ENCODE assay signal across 9 mouse cellular contexts in the genomic region with DNA sequence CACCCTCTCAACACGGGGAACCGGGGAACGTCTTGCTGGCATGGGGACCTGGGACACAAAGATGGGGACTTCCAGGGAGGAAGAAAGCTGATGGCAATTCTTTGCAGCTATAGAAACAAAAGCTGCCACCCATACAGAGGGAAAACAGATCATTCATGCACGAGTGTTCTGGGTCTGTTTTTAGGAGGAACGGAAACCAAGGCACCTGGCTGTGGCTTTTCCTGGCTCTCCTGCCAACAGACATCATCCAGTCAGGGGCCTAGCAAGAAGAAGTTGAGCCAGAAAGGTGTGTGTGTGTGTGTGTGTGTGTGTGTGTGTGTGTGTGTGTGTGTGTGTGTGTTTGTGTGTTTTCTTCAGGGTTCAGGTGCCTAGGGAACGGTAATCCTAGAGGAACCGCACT. TPM values are rescaled to one million over a fixed set of nuclear protein-coding genes. Genes with fewer than 3 reads are reported as not detected.
A peak's percentile ranks its signal among the peaks of the same experiment; 100 is the strongest.
DNase-seq lines count a peak whose midpoint lies in the region; ATAC-seq and TF ChIP-seq lines count a peak whose summit lies in the region.
"Had no signal": no experiment of that assay in that cellular context is flagged by ENCODE, and none has a peak within 500 bp of the region (broad histone marks: within the 10 kb centered on the region; RNA-seq: fewer than 3 reads in every experiment).

A gene (plus strand): TSS at position 315 of the 400 bp plus-strand sequence.

- TF ChIP-seq POLR2A in thymus, adult 2 months (IDR thresholded peaks at IDR 0.05; ENCODE audit: control insufficient read depth, extremely low read depth, insufficient read depth, low read length, poor library complexity) = no peak
- no peak for TF ChIP-seq POLR2A in limb, embryonic 14.5 days (IDR thresholded peaks at IDR 0.05; ENCODE audit: borderline replicate concordance, extremely low read depth, insufficient read depth, insufficient read length)

- H3K27me3 ChIP-seq in heart, embryonic 13.5 days (replicated peaks) = peaks cover 59% of the 10 kb centered on the region
- H3K27me3 ChIP-seq in thymus, adult 2 months (ENCODE audit: control insufficient read depth, insufficient read depth, low read length) = no peaks in the 10 kb centered on the region
- H3K27me3 ChIP-seq in limb, embryonic 14.5 days (ENCODE audit: control insufficient read depth, insufficient read depth, low read length) = peaks cover 31% of the 10 kb centered on the region

- peak within 1 kb of the TSS; percentile 83 for H3K4me2 ChIP-seq in heart, embryonic 13.5 days
- H3K4me2 ChIP-seq in limb, embryonic 14.5 days (replicated peaks; ENCODE audit: low read depth, low read length, severe bottlenecking) = peak within 1 kb of the TSS; percentile 55

- ATAC-seq in heart, embryonic 13.5 days (ENCODE audit: extremely low read depth, insufficient number of reproducible peaks, low FRiP score, low TSS enrichment) = no peak
- ATAC-seq in limb, embryonic 14.5 days (ENCODE audit: low FRiP score, low read depth) = no peak

- peak within 1 kb of the TSS; percentile 54 for H3K4me3 ChIP-seq in heart, embryonic 13.5 days
- no peak within 1 kb of the TSS for H3K4me3 ChIP-seq in thymus, adult 2 months (ENCODE audit: control insufficient read depth, insufficient read depth, low read length)
- H3K4me3 ChIP-seq in limb, embryonic 14.5 days (replicated peaks; ENCODE audit: low read length) = peak within 1 kb of the TSS; percentile 32
- H3K4me3 ChIP-seq: megakaryocyte, embryonic 14.5 days had no signal

- no peak within 1 kb of the TSS for H3K27ac ChIP-seq in heart, embryonic 13.5 days (replicated peaks)
- peak within 1 kb of the TSS; percentile 76 for H3K27ac ChIP-seq in thymus, adult 2 months (ENCODE audit: control insufficient read depth, insufficient read depth, low read length)
- H3K27ac ChIP-seq in limb, embryonic 14.5 days (replicated peaks; ENCODE audit: low read depth, low read length) = no peak within 1 kb of the TSS

- H3K36me3 ChIP-seq in heart, embryonic 13.5 days = no peaks in the 10 kb centered on the region
- no peaks in the 10 kb centered on the region for H3K36me3 ChIP-seq in thymus, adult 2 months (ENCODE audit: control insufficient read depth, insufficient read depth, low read length)
- no peaks in the 10 kb centered on the region for H3K36me3 ChIP-seq in limb, embryonic 14.5 days (ENCODE audit: control insufficient read depth, insufficient read depth, low read length)

- no peak for TF ChIP-seq CTCF in thymus, adult 2 months (IDR thresholded peaks at IDR 0.05; ENCODE audit: borderline replicate concordance, control insufficient read depth, extremely low read depth, insufficient read depth, low read length, poor library complexity)

- peak within 1 kb of the TSS; percentile 68 for H3K9ac ChIP-seq in heart, embryonic 13.5 days
- H3K9ac ChIP-seq in limb, embryonic 14.5 days (ENCODE audit: low read depth, low read length, severe bottlenecking) = 0 out of 2 replicates have a peak within 1 kb of the TSS, but pooled peaks have one; percentile 13

- WGBS in heart, embryonic 13.5 days = 29% methylated on average over 7 of the region's 7 CpGs
- 34% methylated on average over 7 of the region's 7 CpGs for WGBS in thymus, adult 2 months
- 32% methylated on average over 7 of the region's 7 CpGs for WGBS in limb, embryonic 14.5 days

- DNase-seq in heart, adult 9 months (ENCODE audit: low spot score in 2 of 2) = no peak
- no peak for DNase-seq in thymus, adult 2 months
- DNase-seq in thymus, postnatal 4 days = no peak
- peak; percentile 36 for DNase-seq in limb, embryonic 14.5 days (ENCODE audit: low spot score)
- no peak for DNase-seq in adrenal gland, postnatal 14 days
- DNase-seq in ovary, adult 18-20 months (ENCODE audit: low spot score) = no peak
- DNase-seq in cerebellum, adult 18-20 months = no peak

- no peaks in the 10 kb centered on the region for H3K9me3 ChIP-seq in heart, embryonic 13.5 days
- no peaks in the 10 kb centered on the region for H3K9me3 ChIP-seq in limb, embryonic 14.5 days (ENCODE audit: control insufficient read depth, low read length)

- peaks cover 13% of the 10 kb centered on the region for H3K4me1 ChIP-seq in heart, embryonic 13.5 days
- peaks cover 19% of the 10 kb centered on the region for H3K4me1 ChIP-seq in thymus, adult 2 months (replicated peaks; ENCODE audit: control insufficient read depth, insufficient read depth, low read length)
- H3K4me1 ChIP-seq in limb, embryonic 14.5 days (ENCODE audit: control insufficient read depth, insufficient read depth, low read length) = peaks cover 5% of the 10 kb centered on the region
- H3K4me1 ChIP-seq: megakaryocyte, embryonic 14.5 days had no signal

RNA-seq across cellular contexts. Expression of the gene that starts here (rescaled TPM):
- polyA plus RNA-seq in heart, embryonic 13.5 days (2015; fragmentation: Nextera tagmentation; extraction: Ambion mirVana) = 0.04 and 0.23 TPM in 2 replicates
- 0.31 and 0.42 TPM in 2 replicates for polyA plus RNA-seq in thymus, adult 2 months (2012; rRNA removed)
- polyA plus RNA-seq in limb, embryonic 14.5 days (2012; rRNA removed) = 0.42 and 0.53 TPM in 2 replicates
- 0.22 and 0.45 TPM in 2 replicates for polyA plus RNA-seq in limb, embryonic 14.5 days (2014; fragmentation: Nextera tagmentation; extraction: Ambion mirVana)
- total RNA-seq in adrenal gland, postnatal 14 days (2021) = 0.37 and 0.45 TPM in 2 replicates

Comparison
In these comparisons a context has a peak if more than half of its experiments do, and no peak if none do; other contexts are left out.
1. Peak in DNase-seq, H3K4me3 ChIP-seq, H3K9ac ChIP-seq and H3K4me2 ChIP-seq in limb, embryonic 14.5 days; RNA of the gene not detected or under 1 TPM.